Mouse (Mus musculus) frontal cortex, adult 2 months (tissue): ENCODE measurements around the gene Myom1. TPM values are rescaled to one million over a fixed set of nuclear protein-coding genes. Genes with fewer than 3 reads are reported as not detected.

Experiments
- DNase-seq, 2 experiments: peaks; one replicate each; pipeline ENCODE4 v3.0.0; 2022; ENCODE audit warnings: low spot score in 1 of 2; ENCODE audit errors: extremely low spot score in 1 of 2
- polyA plus RNA-seq: library from polyadenylated mRNA; depleted of rRNA; stranded (reverse); fragments of >200 nt; gene quantifications from 2 replicates; pipeline ENCODE4 v1.2.3, GENCODE M21; 2012

Gene Myom1
- polyA plus RNA-seq, 1 experiment: 2.8 TPM

- no peak for DNase-seq
These were observed 52.9 kb downstream of the Myom1 start for GRCm38 (mm10) chr17:71055203-71055894.

GRCm38 (mm10) chr17:71056405-71056804, 54.0 kb downstream of the Myom1 start:
- DNase-seq: no peak

GRCm38 (mm10) chr17:71057758-71058157, 55.3 kb downstream of the Myom1 start:
- no peak for DNase-seq

GRCm38 (mm10) chr17:71059213-71059612, 56.8 kb downstream of the Myom1 start:
- DNase-seq: no peak

- DNase-seq: no peak
These were observed 59.7 kb downstream of the Myom1 start for GRCm38 (mm10) chr17:71062049-71062560.

GRCm38 (mm10) chr17:71062870-71063602, 60.6 kb downstream of the Myom1 start:
- DNase-seq: no peak

- peak in 1 of 2 experiments; percentile 65 for DNase-seq
These were observed 62.1 kb downstream of the Myom1 start for GRCm38 (mm10) chr17:71064463-71065014.

- DNase-seq: no peak
These were observed 62.7 kb downstream of the Myom1 start for GRCm38 (mm10) chr17:71065127-71065526.

- DNase-seq: no peak
These were observed 66.7 kb downstream of the Myom1 start for GRCm38 (mm10) chr17:71069176-71069575.

- no peak for DNase-seq
These were observed 69.5 kb downstream of the Myom1 start for GRCm38 (mm10) chr17:71071958-71072357.

GRCm38 (mm10) chr17:71074386-71074785, 72.0 kb downstream of the Myom1 start:
- no peak for DNase-seq

- DNase-seq: no peak
These were observed 79.6 kb downstream of the Myom1 start for GRCm38 (mm10) chr17:71081986-71082385.

- DNase-seq: no peak
These were observed 84.5 kb downstream of the Myom1 start for GRCm38 (mm10) chr17:71086969-71087368.

- DNase-seq: no peak
These were observed 85.1 kb downstream of the Myom1 start for GRCm38 (mm10) chr17:71087396-71088153.

GRCm38 (mm10) chr17:71088154-71088521, 85.7 kb downstream of the Myom1 start:
- no peak for DNase-seq

- no peak for DNase-seq
These were observed 86.6 kb downstream of the Myom1 start for GRCm38 (mm10) chr17:71088991-71089434.

GRCm38 (mm10) chr17:71089781-71090480, 87.5 kb downstream of the Myom1 start:
- no peak for DNase-seq

GRCm38 (mm10) chr17:71091024-71091423, 88.6 kb downstream of the Myom1 start:
- DNase-seq: no peak

- DNase-seq: no peak
These were observed 89.9 kb downstream of the Myom1 start for GRCm38 (mm10) chr17:71092341-71092740.

GRCm38 (mm10) chr17:71093793-71094192, 91.4 kb downstream of the Myom1 start:
- no peak for DNase-seq
